Mouse (Mus musculus): ENCODE results near the gene Atp6v0a4. TPM values are rescaled to one million over a fixed set of nuclear protein-coding genes. Genes with fewer than 3 reads are reported as not detected.

The Atp6v0a4 gene
- polyA plus RNA-seq, 1 experiment from 2014 or later, result 11.9 TPM

DNA sequence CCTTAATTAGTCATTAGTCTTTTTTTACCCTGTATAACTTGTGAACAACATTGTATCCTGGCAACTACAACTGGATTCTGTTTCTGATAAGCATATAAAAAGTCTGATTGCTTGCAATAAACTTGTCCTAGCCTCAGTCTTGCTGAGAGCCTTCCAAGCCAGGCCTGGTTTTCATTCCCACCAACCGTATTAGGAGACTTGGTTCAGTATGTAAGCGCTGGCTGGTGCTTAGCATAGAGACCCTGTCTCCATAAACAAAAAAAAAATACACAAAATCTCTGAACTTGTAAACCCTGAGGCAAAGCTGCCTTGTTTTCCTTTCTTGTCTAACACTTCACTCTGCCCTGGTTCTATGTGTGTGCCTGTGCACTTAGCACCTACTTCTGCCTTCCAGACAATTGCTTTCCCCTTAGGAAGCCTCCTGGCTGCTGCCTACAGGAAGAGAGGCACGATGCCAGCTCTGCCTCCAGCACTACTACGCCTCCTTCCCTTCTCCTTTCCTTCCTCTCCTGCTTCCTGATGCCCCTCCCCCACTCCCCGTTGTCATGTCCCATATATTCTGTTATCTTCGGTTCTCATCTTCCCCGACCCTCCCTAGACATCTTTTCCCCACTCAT is 92.4 kb downstream of the Atp6v0a4 start:
- WGBS, result 39% methylated on average over 7 of the region's 7 CpGs
- ATAC-seq (ENCODE audit: low FRiP score, low TSS enrichment) (peak; percentile 35; the same call in 1 of the 2 replicates), DNase-seq (ENCODE audit: low spot score) (no peak)

DNA sequence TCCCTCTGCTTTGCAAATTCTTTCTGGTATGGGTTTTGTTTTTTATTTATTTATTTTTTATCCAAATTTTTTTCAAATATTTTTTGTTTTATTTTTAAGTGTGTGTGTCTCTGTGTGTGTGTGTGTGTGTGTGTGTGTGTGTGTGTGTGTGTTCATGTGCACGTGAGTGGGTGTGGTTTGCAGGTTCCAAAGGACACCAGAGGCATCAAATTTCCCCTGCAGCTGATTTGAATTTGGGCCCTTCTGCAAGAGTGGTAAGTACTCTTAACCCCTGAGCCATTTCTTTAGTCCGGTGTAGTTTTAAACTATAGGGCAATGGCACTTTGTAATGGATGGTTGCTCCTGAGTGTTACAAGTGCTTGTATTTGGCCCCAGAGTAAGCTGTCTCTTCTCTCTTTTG is 96.2 kb downstream of the Atp6v0a4 start:
- no peak overlapping the region for H3K4me3 ChIP-seq (ENCODE audit: low read depth, low read length)
- ATAC-seq (ENCODE audit: low FRiP score, low TSS enrichment) (no peak), DNase-seq (ENCODE audit: low spot score) (no peak)
- no peaks in the 10 kb centered on the region for H3K36me3 ChIP-seq (ENCODE audit: control insufficient read depth, insufficient read depth, low read length)
- H3K9me3 ChIP-seq (ENCODE audit: control insufficient read depth, low read length), result no peaks in the 10 kb centered on the region
- no peaks in the 10 kb centered on the region for H3K27me3 ChIP-seq (ENCODE audit: control insufficient read depth, insufficient read depth, low read length)
- no peak overlapping the region for H3K4me2 ChIP-seq (replicated peaks; ENCODE audit: low read depth)
- WGBS, result 45% methylated on average over 2 of the region's 2 CpGs
- TF ChIP-seq EP300 (optimal IDR thresholded peaks at IDR 0.05), result no peak
- TF ChIP-seq CTCF (IDR thresholded peaks at IDR 0.05; ENCODE audit: low read depth), result no peak
- H3K4me1 ChIP-seq (replicated peaks; ENCODE audit: control insufficient read depth, insufficient read depth), result no peaks in the 10 kb centered on the region
- H3K27ac ChIP-seq (replicated peaks), result no peak overlapping the region
- no peak overlapping the region for H3K9ac ChIP-seq (ENCODE audit: low read length)

More for the DNA sequence above, 92.4 kb downstream of the Atp6v0a4 start:
- TF ChIP-seq EP300 (optimal IDR thresholded peaks at IDR 0.05) (no peak), CTCF (IDR thresholded peaks at IDR 0.05; ENCODE audit: low read depth) (no peak)
- Histone ChIP-seq H3K27ac (replicated peaks) (no peak overlapping the region), H3K9me3 (ENCODE audit: control insufficient read depth, low read length) (no peaks in the 10 kb centered on the region), H3K4me2 (replicated peaks; ENCODE audit: low read depth) (no peak overlapping the region), H3K27me3 (ENCODE audit: control insufficient read depth, insufficient read depth, low read length) (no peaks in the 10 kb centered on the region), H3K36me3 (ENCODE audit: control insufficient read depth, insufficient read depth, low read length) (no peaks in the 10 kb centered on the region), H3K4me1 (replicated peaks; ENCODE audit: control insufficient read depth, insufficient read depth) (no peaks in the 10 kb centered on the region), H3K4me3 (ENCODE audit: low read depth, low read length) (no peak overlapping the region), H3K9ac (ENCODE audit: low read length) (no peak overlapping the region)

DNA sequence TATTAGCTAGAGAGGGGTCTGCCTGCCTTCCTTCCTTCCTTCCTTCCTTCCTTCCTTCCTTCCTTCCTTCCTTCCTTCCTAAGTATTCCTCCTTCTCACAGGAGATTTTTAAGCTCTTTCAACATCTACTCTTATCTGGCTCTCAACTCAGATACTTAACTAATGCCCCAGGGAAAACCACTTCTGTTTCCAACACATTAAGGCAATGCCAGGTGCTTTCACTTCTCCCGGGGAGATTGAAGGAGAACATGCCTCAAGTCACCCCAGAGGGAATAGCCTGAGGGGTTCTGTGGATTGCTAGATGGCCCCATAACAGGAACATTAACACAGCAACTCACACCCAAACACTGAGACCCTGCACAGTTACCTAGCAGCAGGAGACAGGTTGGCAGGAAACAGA is 96.6 kb downstream of the Atp6v0a4 start:
- Histone ChIP-seq H3K4me2 (replicated peaks; ENCODE audit: low read depth) (no peak overlapping the region), H3K36me3 (ENCODE audit: control insufficient read depth, insufficient read depth, low read length) (no peaks in the 10 kb centered on the region), H3K27me3 (ENCODE audit: control insufficient read depth, insufficient read depth, low read length) (no peaks in the 10 kb centered on the region), H3K4me3 (ENCODE audit: low read depth, low read length) (no peak overlapping the region), H3K27ac (replicated peaks) (no peak overlapping the region), H3K4me1 (replicated peaks; ENCODE audit: control insufficient read depth, insufficient read depth) (no peaks in the 10 kb centered on the region), H3K9me3 (ENCODE audit: control insufficient read depth, low read length) (no peaks in the 10 kb centered on the region), H3K9ac (ENCODE audit: low read length) (no peak overlapping the region)
- TF ChIP-seq EP300 (optimal IDR thresholded peaks at IDR 0.05) (no peak), CTCF (IDR thresholded peaks at IDR 0.05; ENCODE audit: low read depth) (no peak)
- WGBS, result 39% methylated on average over 1 of the region's 1 CpGs
- DNase-seq (ENCODE audit: low spot score) (no peak), ATAC-seq (ENCODE audit: low FRiP score, low TSS enrichment) (no peak)

DNA sequence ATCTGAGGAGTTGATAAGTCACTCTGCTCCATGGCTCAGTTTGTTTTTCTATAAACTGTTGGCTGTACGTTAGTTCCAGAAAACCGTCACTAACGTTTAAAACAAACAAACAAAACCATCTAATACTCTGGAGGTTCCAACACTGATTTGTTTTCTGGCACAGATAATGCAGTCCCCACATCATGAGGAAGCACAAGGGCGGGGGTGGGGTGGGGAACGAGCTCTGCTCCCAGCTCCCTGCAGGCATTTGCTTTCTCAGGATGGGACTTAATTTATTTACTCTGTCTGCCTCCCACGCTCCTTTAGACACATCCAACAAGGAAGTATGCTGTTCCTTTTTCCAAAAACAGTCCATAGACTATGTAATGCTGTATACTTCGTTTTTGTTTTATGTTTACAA is 101.1 kb downstream of the Atp6v0a4 start:
- Histone ChIP-seq H3K36me3 (ENCODE audit: control insufficient read depth, insufficient read depth, low read length) (no peaks in the 10 kb centered on the region), H3K27ac (replicated peaks) (no peak overlapping the region), H3K4me1 (replicated peaks; ENCODE audit: control insufficient read depth, insufficient read depth) (no peaks in the 10 kb centered on the region), H3K9ac (ENCODE audit: low read length) (no peak overlapping the region), H3K4me3 (ENCODE audit: low read depth, low read length) (no peak overlapping the region), H3K27me3 (ENCODE audit: control insufficient read depth, insufficient read depth, low read length) (no peaks in the 10 kb centered on the region), H3K4me2 (replicated peaks; ENCODE audit: low read depth) (no peak overlapping the region), H3K9me3 (ENCODE audit: control insufficient read depth, low read length) (no peaks in the 10 kb centered on the region)
- ATAC-seq (ENCODE audit: low FRiP score, low TSS enrichment) (no peak; the same call in 1 of the 2 replicates), DNase-seq (ENCODE audit: low spot score) (no peak)
- TF ChIP-seq CTCF (IDR thresholded peaks at IDR 0.05; ENCODE audit: low read depth) (no peak), EP300 (optimal IDR thresholded peaks at IDR 0.05) (no peak)
- 26% methylated on average over 7 of the region's 7 CpGs for WGBS

DNA sequence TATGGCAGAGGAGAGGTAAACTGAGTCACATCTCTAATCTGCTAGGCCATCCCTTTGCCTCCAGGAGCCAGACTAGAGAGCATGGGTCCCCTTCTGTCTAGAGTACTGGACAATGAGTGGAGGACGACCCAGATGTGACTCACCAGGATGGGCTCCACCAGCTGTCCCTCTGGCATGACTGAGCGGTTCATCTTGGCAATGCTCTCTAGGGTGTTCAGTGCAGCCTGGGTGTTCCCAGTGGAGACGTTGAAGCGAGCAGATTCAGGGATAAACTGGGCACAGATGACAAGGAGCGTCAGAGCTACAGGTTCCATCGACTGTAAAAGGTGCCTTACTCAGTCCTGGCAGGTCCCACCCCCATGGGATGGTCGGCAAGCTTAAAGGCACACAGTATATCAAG is 103.0 kb downstream of the Atp6v0a4 start:
- no peak overlapping the region for H3K27ac ChIP-seq (replicated peaks)
- ATAC-seq (ENCODE audit: low FRiP score, low TSS enrichment) (0 out of 2 replicates have a peak, but pooled peaks have one; percentile 29), DNase-seq (ENCODE audit: low spot score) (no peak)
- H3K27me3 ChIP-seq (ENCODE audit: control insufficient read depth, insufficient read depth, low read length), result no peaks in the 10 kb centered on the region
- H3K9ac ChIP-seq (ENCODE audit: low read length), result no peak overlapping the region
- no peaks in the 10 kb centered on the region for H3K36me3 ChIP-seq (ENCODE audit: control insufficient read depth, insufficient read depth, low read length)
- H3K9me3 ChIP-seq (ENCODE audit: control insufficient read depth, low read length), result no peaks in the 10 kb centered on the region
- no peak overlapping the region for H3K4me2 ChIP-seq (replicated peaks; ENCODE audit: low read depth)
- H3K4me3 ChIP-seq (ENCODE audit: low read depth, low read length), result no peak overlapping the region
- WGBS, result 70% methylated on average over 7 of the region's 7 CpGs
- H3K4me1 ChIP-seq (replicated peaks; ENCODE audit: control insufficient read depth, insufficient read depth), result no peaks in the 10 kb centered on the region
- TF ChIP-seq EP300 (optimal IDR thresholded peaks at IDR 0.05), result no peak
- no peak for TF ChIP-seq CTCF (IDR thresholded peaks at IDR 0.05; ENCODE audit: low read depth)

DNA sequence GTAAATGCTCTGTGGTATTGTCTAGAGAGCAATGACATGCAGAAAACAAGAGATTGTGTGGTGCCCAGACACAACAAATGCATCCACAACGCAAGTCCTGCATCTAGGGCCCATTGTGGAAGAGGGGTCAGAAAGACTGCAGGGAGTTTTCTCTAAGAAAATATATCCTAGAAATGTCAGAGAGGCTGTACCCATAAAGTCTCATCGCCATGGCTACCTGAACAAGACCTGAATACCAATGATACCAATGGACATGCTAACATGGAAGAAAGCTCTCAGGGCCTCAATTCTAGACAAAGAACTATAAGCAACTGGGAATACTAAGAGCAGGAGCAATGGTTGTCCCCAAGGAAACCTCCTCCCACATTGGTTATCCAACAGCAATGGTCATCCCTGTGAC is 111.6 kb downstream of the Atp6v0a4 start:
- H3K4me2 ChIP-seq (replicated peaks; ENCODE audit: low read depth), result no peak overlapping the region
- no peak for ATAC-seq (ENCODE audit: low FRiP score, low TSS enrichment)
- no peaks in the 10 kb centered on the region for H3K4me1 ChIP-seq (replicated peaks; ENCODE audit: control insufficient read depth, insufficient read depth)
- DNase-seq (ENCODE audit: low spot score), result no peak
- TF ChIP-seq EP300 (optimal IDR thresholded peaks at IDR 0.05) (no peak), CTCF (IDR thresholded peaks at IDR 0.05; ENCODE audit: low read depth) (no peak)
- H3K27ac ChIP-seq (replicated peaks), result no peak overlapping the region
- H3K9me3 ChIP-seq (ENCODE audit: control insufficient read depth, low read length), result no peaks in the 10 kb centered on the region; the same call in 1 of the 2 replicates
- no peaks in the 10 kb centered on the region for H3K36me3 ChIP-seq (ENCODE audit: control insufficient read depth, insufficient read depth, low read length)
- no peak overlapping the region for H3K4me3 ChIP-seq (ENCODE audit: low read depth, low read length)
- WGBS, result 96% methylated on average over 2 of the region's 2 CpGs
- H3K27me3 ChIP-seq (ENCODE audit: control insufficient read depth, insufficient read depth, low read length), result no peaks in the 10 kb centered on the region
- H3K9ac ChIP-seq (ENCODE audit: low read length), result no peak overlapping the region

Measured in stomach, postnatal 0 days (tissue).